Mouse (Mus musculus): ENCODE results near the gene Rtn2. TPM values are rescaled to one million over a fixed set of nuclear protein-coding genes. Genes with fewer than 3 reads are reported as not detected.

Gene Rtn2
- total RNA-seq, 2 experiments from 2014 or later: 85.9 to 96.3 TPM

DNA sequence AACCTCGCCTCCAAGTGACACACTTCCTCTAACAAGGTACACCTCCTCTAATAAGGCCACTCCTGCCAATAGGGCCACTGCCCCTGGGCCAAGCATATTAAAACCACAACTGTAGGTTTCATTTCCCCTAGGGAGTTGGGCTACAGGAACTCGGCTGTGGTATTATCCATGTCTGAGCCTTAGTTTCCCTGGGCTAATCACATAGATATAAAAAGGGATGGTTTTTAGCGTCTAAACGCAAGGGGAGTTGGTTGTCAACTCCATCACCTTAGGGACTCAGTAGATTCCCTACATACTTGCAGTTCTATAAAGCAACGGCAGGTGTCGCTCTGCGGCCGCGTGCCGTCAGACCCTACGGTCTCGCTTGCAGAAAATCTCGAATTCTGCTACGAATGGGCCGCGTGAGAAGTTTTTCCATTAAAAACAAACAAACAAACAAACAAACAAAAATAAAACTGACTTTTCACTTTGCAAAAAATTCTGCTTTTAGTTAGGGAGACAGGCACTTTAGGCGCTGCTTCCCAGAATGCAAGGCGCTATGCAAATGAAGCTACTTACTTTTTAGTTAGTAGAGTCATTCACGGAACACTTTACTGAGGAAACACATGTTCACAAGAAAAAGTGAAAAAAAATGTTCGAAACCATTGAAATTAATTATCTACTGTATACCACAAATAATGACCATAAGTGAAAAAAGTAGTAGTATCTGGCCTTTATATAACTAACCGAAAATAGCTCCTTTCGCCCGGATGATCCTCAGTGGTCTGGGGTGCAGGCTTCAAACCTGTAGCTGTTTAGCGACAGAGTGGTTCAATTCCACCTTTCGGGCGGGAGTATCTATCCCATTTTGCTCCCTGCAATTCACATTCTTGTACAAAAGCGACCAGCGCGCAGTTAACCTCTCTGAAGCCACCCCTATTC is 18.3 kb downstream of the Rtn2 start:
- DNase-seq (ENCODE audit: extremely low spot score in 1 of 2, low spot score in 1 of 2): peak; percentile 64 to 87

DNA sequence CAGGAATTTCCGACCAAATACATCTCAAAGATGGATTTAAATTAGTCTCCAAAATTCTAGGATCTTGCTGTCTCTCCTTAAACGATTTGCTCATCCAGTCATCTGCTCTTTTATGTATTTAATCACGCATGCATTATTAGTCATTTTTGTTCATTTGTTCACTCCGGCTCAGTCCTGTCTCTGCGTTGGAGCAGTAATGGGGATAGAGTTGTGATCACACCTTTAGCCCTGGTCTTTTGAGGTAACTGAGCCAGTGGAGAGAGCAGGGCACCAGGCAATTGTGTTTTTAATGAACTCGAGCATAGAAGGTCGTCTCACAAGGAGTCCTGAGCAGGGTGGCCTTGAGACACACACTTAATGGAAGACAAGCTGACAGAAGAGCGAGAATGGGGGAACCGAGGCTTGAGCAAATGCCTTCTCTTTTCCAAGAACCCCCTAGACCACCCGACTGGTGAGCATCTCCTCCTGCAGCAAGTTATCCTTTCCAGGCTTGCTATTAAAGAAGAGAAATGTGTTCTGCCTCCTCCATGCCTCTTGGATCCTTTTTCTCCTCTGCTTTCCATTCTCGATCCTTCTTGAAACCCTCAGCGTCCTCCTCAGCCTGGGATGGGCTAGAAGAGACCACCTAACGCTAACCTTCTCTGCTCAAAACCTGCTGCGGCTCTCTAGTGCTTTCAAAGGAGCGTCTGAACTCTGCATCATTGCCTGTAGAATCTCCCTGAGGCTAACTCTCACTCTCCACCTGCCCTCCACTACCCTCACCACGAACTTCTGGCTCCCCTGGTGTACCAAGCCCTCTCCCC is 19.2 kb downstream of the Rtn2 start:
- DNase-seq (ENCODE audit: extremely low spot score in 1 of 2, low spot score in 1 of 2): peak in 1 of 2 experiments; percentile 29

DNA sequence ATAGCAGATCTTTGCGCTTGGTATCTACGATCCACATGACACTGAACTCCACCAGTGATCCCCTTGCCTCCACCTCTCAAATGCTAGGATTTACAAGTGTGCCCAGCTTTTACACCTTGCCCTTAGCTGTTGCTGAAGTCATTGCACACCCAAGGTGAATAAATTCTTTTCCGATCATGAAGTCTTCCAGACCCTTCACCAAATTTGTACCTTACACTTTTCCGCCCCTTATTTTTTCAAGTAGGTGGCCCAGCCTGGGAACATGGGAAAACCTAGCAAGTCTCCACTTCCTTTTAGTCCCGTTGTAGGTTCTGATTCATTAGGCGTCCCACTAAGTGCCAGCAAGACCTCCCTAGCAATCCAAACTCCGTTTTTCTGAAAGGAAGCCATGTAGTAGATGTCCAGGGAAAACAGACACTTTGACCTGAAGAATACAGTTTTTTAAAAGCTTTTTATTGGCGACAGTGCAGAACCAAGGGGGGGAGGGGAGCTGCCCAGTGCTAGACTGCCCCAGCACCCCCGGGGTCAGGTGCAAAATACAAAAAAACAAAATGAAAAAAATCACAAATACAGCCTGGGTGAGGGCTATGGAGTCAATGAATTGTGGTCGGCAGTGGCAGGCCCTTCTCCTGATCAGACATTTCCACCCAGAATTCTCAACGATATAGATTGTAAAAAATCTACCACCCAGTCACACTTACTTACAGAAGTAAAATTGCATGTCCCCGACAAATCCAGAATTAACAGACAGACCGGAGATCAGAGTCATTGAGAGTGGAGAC is 20.0 kb downstream of the Rtn2 start:
- DNase-seq (ENCODE audit: extremely low spot score in 1 of 2, low spot score in 1 of 2): no peak

DNA sequence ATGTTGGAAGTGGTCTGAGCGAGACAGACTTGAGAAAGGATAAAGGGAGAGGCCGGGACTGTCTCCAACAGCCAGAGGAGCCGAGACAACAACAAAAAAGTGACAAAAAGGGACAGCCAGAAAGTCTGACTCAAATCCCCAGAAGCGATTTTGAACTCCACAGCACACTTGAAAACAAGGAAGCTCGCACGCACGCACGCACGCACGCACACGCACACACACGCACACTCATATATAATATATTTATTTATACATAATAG is 20.6 kb downstream of the Rtn2 start:
- no peak for DNase-seq (ENCODE audit: extremely low spot score in 1 of 2, low spot score in 1 of 2)

DNA sequence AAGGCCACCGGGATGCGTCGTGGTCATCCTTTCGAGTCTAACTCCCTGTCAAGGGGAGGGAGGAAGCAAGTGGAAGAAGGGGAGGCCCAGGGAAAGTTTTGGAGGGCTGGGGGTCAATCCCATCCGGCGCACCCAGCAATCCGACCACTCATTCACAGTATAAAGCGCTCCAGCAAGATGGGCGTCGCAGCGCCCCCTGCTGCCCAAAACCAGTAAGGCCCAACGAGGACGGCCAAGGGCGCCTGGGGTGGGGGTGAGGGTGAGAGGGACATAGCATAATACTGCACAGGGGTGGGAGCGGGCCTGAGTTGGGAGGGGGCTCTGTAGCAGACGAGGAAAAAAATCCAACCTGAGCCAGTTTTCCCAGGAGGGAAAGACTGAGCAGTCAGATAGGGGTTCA is 21.3 kb downstream of the Rtn2 start:
- DNase-seq (ENCODE audit: extremely low spot score in 1 of 2, low spot score in 1 of 2): peak; percentile 74 to 83

DNA sequence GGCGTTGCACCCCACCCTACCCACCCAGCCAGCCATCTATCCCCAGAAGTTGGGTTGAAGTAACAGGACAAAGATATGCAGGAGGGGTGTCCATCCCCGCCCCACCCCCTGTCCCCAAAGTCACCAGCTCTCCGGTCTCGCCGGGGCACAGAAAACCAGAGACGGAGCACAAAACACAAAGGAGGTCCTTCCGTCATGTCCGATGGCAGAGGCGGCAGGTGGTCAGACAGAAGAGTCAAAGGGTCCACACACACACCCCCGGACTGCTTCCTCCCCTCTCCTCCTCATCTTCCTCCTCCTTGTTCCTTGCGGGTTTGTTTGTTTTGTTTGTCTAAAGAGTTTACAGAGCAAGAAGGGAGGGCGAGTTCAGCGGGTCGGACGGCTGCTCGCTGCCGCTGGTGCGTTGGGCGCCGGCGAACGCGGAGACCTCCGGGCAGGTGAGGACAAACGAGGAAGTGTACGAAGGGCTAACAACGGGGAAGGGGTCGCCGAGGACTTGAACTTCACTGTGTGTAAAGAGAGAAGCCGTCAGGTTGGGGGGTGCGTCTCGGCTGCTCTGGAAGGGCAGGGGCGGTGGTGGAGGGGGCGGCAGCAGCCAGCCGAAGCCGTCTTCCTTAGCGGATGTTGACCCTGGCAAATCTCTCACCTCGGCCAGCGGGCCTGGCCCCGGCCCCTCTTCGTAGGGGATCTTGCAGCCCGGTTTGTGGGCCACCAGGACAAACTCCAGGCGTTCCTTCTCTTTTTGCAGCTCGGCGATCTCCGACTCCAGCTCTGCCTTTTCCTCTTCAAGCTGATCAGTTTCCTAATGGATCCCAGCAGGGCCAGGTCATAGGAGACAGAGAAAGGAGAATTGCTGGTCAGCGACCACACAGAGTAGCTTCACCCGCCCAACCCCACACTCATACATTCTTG is 22.3 kb downstream of the Rtn2 start:
- no peak for DNase-seq (ENCODE audit: extremely low spot score in 1 of 2, low spot score in 1 of 2)

DNA sequence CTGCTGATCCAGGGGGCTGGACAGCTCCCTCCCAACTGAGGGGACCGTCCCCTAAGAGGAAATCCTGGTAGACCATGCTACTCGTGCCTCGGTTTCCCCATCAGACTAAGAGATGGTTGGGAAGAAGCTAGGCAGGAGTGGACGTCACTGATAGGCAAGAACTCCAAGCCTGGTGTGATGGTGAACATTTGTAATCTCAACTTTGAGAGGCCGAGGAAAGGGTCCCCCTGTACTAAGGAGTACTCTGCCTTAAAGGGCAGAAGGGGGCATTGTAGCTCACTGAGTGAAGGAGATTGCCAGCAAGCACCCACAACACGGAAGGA is 22.9 kb downstream of the Rtn2 start:
- no peak for DNase-seq (ENCODE audit: extremely low spot score in 1 of 2, low spot score in 1 of 2)

DNA sequence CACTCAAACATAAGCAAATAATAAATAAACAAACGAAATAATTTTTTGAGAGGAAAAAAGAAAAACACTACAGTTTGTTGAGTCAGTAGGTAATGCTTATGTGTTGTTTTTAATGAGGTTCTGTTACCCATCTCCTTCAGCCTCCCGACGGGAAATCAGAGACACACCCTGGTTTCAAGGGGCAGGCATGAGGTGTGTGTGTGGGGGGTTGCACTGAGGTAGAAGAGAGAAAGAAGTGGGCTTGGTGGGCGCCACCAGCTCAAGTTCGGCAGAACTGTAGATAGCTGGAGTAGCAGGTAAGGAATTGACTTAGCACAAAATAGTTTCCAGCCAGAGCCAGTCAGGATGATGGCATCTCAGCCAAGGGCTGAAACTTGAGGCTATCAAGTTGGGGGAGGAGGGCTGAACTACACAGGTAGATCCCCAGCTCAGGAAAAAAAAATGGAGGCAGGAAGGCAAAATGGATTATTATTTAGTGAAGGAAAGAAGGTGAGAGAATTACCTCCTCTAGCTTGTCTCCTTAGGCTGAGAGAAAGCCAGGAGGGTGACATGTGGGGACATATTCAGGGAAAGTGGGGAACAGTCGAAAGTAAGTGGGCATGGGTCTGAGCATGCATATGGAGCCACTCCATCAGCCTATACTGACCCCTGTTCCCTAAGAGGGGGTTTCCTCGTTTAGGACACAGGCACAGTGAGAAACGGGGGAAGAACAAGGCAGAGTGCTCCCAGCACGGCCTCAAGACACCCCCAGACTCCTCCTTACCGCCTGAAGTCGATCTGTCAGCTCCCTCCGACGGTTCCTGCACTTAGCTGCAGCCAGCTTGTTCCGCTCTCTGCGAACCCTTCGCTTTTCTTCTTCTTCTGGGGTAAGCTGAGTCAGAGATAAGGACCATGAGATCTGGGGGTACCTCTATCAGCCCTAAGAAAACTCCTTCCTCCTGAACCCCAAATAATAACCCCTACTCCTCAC is 23.7 kb downstream of the Rtn2 start:
- no peak for DNase-seq (ENCODE audit: extremely low spot score in 1 of 2, low spot score in 1 of 2)

DNA sequence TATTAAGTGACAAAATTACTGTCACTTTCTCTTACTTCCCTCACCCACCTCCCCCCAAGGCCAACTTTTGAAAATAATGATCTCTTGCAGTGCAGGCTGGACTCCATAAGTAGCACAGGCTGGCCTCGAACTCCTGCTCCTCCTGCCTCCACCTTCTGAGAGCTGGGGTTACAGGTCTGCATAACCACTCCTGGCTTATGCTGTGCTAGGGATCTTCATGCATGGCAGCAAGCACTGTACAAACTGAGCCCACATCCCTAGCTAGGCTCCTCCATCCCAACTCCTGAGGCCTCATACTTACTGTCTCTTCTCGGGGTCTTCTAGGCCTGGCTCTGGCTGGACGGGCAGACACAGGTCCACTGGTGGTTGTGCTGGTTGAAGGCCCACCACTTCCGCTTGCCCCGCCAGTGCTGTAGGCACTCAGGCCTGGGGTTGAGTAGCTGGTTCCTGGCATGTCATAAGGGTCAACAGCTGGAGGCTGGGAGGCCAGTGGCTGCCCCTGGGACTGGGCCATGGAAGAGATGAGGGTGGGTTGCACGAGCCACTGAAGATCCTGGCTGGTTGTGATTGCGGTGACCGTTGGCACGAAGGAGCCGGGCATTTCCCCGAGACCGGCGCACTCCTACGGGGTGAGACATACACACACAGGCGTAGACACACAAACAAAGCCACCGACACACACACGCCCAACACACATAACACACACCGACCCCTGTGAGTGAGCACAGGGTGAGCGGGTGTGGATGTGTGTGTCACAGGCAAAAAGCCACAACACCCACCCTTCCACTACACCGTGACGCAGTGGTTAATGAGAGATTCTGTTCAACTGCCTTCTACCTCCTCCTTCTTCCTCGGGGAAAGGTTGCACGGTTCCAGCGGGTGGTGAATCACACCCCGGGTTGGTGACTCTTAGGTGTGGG is 24.7 kb downstream of the Rtn2 start:
- DNase-seq (ENCODE audit: extremely low spot score in 1 of 2, low spot score in 1 of 2): no peak

DNA sequence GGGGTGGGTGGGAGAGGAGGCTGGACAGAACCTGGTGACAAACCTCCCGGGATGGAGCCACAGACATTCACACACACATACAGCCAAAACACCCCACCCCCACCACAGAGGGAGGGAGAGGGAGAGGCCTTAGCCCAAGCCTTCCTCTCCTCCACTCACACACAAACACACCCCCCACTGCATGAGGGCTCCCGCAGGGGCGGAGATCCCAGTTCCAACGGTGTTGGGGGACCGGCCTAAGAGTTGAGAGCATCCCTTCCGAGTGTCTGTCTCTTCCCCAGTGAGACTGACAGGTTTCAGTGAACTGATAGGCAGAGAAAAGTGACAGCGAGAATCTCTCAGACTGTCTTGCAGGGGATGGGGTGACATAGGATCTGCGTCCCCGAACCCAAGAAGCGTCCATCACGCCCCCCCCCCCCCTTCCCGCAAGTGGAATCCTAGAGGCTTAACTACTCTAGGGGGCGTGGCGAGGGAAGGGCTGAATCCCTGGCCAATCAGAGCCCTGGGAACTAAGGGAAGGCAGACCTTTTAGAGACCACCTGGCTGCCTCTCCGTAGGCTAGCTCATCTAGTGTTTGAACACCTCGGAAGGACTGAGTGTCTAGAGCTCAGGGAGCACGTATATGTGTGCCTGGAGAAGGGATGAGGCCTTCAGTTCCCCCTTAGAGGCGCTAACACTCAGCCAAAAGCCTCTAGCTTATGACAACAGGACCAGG is 25.5 kb downstream of the Rtn2 start:
- peak; percentile 46 to 57 for DNase-seq (ENCODE audit: extremely low spot score in 1 of 2, low spot score in 1 of 2)

DNA sequence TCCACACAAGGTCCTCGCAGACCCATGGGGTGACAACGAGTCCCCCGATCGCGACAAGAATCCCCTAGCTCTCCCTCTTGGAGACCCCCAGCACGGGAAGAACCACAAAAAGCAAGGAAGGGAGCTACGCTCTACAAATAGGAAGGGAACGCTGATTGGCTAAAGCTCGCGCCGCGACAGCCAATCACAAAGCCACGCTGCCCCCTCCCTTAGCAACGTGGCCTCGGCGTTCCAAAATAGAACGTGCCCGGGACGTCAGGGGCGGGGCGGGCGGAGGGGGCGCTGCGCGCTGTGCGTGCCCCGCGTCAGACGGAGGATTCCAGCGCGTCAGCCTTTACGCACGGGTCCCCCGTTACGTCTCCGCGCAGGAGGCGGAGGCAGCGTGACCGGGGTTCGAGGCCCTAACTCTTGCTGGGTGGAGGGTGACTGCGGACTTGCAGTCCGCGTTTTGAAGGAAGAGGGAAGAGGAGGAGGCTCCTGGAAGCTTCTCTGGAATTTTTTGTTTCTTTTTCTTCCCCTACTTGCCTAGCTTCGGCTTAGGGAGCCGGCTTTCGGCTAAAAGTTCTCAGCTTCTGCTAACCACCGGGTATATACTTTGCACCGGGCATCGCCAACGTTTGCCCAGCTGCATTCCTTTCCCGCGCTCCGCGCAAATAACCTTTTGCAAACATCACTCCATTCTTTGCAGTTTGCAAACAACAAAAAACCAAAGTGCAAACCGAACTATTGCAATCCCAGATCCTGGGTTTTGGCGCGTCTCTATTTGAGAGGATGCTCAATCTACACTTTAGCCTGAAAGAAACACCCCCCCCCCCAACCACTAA is 26.2 kb downstream of the Rtn2 start:
- DNase-seq (ENCODE audit: extremely low spot score in 1 of 2, low spot score in 1 of 2): peak; percentile 86 to 89

DNA sequence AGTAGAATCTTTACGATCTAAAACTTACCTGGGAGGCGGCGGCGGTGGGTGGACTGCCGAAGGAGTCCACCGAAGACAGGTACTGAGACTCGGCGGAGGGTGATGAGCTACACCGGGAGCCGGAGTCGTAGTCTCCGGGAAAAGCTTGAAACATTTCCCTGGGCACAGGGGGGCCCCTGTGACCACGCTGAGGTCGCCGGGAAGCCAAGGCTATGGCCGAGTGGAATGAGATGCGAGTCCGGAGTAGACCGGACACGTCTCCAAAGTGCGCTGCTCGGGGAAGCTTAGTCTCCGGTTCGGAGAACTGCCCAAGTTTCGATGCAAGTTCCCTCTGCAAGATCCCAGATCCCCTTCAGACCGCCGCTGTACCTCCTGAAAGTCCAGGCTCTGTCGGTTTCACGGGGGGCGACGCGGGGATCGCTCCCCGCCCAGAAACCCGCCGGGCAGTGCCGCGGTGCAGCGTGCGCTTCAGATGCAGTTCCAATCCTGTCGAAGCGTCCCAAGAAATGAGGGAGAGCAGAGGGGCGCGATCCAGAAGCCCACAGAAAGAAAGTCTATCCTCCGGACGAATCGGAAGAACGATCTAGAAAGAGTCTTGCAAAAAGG is 27.0 kb downstream of the Rtn2 start:
- no peak for DNase-seq (ENCODE audit: extremely low spot score in 1 of 2, low spot score in 1 of 2)

DNA sequence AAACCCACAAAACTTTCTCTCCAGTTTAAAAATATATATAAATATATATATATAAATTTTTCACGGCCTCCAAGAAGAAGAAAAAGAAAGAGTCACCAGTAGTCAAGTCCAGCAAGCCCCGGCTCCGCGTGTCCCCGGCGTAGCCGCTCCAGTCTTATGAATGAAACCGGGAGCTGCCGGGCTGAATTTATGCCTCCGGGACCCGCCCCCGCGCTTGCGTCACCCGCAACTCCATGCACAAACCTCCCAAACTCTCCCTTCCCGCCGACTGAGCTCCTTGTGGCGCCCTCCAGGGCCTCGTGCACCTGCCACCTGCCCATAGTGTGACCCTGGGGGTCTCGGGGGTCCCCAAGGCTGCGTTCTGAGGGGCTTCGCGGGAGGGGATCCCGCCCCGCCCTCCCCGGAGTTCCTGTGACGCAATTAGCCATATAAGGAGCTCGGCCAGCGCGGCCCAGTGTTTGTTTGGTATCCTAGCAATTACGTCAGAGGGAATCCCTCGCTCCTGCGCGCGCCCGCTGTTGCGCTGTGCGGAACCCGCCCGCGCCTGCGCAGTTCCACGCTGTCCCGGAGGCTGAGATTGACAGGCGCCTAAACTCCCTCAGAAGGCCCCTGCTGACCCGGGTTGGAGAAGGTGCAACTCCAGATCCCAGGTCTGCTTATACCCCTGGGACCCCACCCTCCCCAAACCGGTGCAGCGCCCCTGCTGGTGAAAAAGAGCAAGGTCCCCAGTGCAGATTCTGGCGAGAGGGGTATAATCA is 27.6 kb downstream of the Rtn2 start, which contains the start of gene Fosb:
TSS of gene Fosb (minus strand) at position 168 of the 758 bp plus-strand sequence.
- DNase-seq (ENCODE audit: extremely low spot score in 1 of 2, low spot score in 1 of 2): peak; percentile 92

DNA sequence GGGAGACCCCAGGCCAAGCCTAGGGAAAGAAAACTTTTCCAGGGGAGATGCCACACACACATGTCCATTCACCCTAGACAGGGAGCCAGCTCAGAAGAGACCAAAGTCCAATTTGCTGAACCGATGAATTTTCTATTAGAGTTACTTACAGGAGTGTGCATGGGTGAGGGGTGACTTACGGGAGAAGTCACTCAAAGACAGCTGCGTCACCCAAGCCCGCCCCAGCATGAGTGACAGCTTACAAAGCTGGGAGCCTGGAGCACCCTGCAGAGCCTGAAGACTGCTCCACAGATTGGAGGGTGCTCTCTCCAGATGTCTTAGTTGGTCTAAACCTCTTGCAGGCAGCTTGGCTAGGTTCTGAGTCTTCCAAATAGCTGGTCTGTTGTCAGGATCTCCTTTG is 29.6 kb downstream of the Rtn2 start:
- DNase-seq (ENCODE audit: extremely low spot score in 1 of 2, low spot score in 1 of 2): no peak

DNA sequence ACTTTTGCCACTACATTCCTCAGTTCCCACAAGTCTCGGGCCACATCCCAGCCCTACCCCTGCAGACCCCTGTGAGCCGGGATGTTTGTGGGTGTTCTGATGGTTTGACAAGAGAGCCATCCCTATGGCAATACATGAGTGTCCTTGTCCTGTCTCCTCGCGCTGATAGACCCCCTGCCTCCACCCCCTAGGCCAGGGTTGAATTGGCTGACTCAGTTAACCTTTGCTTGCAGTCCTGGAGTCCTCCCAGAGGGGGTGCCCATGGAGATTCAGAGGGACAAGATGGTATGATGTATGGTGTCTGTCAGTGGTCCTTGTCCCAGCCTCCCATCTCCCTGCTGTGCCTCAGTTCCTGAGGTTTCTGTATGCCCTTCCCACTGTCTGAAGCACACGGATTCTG is 31.6 kb downstream of the Rtn2 start:
- DNase-seq (ENCODE audit: extremely low spot score in 1 of 2, low spot score in 1 of 2): no peak
